Mouse (Mus musculus): ENCODE data around the gene Pgbd1.

GRCm38 (mm10) chr13:21435476-21435875, 5.4 kb downstream of the Pgbd1 start:
- TF ChIP-seq FLI1 (IDR thresholded peaks at IDR 0.05; ENCODE audit: low read length) (no peak), GATA1 (IDR thresholded peaks at IDR 0.05; ENCODE audit: borderline replicate concordance, low read length) (no peak)
